Mouse (Mus musculus) yolk sac, embryonic 10.5 days (tissue): Measurements from ENCODE around the gene Rfpl4.
"Not testable (repeated sequence)": the region's sequence is repeated elsewhere in the genome, so short reads cannot be mapped to it uniquely, and the experiment has no call there.

Experiments
- DNase-seq: peaks from one replicate; pipeline ENCODE4 v3.0.0-alpha.2; 2017; ENCODE audit warnings: low spot score

Gene Rfpl4

GRCm38 (mm10) chr7:5080815-5081214 is 35.9 kb downstream of the Rfpl4 start:
- DNase-seq = no peak

GRCm38 (mm10) chr7:5080010-5080751 is 36.6 kb downstream of the Rfpl4 start, which contains the start of gene Epn1:
Epn1 (plus strand) TSS chr7:5080235.
- DNase-seq = peak; percentile 95

DNA sequence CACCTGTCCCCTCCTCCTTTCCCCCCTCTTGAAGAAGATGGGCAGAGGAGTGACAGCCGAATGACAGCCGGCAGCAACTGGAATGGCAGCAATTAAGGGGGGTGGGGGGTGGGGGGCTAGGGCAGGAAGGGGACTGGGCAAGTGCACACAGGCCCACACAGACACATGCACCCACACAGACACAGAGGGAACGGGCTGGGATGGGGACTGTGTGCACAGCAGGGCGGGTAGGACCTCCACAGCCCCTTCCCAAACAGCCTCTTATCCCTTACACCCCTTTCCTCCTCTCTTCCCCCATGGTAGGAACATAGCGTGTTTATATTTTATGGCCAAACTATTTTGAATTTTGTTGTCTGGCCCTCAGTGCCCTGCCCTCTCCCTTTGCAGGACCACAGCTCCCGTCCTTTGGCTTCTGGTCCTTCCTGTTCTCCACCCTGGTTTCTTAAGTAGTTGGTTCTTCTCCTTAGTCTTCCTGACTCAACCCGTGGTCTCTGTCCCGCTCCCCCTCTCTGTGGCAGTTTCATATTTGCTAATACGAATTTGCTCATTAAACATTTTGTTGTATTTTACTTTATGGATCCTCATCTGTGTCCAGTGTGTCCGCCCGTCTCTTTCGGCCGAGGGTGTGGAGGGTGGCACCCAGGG is 37.3 kb downstream of the Rfpl4 start:
- DNase-seq = not testable (repeated sequence)

DNA sequence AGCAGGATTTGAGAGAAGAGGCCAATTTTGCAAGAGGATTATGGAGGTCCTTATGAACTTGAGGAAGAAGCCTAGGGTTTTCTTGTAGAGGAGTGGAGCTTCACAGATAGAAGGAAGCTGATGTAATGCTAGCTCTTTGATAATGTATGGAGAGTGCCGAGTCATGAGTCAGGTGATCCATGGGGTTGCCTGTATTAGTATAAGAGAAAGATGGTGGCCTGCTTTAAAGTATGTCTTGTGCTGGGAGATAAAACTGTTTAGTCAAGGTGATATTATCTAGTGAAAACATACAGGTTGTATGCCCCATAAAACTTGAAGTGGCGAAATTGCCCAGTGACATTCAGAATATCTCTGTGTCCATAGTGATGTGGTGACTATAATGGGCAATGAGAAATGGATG is 39.8 kb downstream of the Rfpl4 start:
- no peak for DNase-seq

GRCm38 (mm10) chr7:5074984-5075383 is 41.8 kb downstream of the Rfpl4 start:
- no peak for DNase-seq

GRCm38 (mm10) chr7:5073586-5073985 is 43.2 kb downstream of the Rfpl4 start:
- no peak for DNase-seq

DNA sequence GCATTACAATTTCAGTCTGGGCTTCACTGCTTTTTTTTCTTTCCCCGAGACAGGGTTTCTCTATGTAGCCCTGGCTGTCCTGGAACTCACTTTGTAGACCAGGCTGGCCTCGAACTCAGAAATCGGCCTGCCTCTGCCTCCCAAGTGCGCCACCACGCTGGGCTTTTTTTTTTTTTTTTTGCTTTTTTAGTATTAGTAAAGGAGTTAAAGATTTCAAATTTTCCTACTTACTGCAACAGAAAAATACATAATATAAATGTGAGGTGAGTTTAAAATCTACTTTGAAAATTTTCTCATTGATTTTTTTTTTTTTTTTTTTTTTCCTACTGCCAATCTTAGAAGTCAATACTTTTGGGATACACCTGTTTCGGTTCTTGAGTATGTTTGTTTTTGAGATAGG is 51.9 kb downstream of the Rfpl4 start:
- DNase-seq = no peak

- DNase-seq = peak; percentile 91
Measured at GRCm38 (mm10) chr7:5062360-5063001, 54.3 kb downstream of the Rfpl4 start.

DNA sequence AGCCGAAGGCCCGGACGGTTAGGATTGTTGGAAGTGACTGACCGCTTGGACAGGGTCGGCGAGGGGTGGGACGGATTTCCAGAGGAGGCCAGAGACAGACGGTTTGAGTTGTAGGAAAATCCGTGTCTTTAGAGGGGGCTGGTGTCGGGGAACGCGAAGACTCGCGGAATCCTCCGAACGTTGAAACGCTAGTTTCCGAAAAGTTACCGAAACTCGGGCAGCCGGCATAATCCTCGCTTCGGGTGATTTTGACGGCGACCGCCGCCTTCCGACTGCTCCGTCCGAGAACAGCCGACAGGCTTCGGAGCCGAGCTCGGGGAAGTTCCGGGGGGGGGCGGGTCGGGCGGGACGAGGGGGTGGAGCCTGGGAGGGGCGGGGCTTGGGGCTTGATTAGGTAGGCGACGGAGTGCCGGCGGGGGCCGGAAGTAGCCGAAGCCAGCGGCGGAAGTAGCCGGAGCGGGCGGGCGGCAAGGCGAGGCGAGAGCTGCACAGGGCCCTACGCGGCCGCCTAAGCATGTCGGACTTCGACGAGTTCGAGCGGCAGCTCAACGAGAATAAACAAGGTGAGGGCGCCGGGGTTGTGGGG is 54.9 kb downstream of the Rfpl4 start, which contains the start of gene U2af2:
Gene U2af2 (plus strand): TSS at position 370 of the 586 bp plus-strand sequence.
- peak; percentile 97 for DNase-seq

DNA sequence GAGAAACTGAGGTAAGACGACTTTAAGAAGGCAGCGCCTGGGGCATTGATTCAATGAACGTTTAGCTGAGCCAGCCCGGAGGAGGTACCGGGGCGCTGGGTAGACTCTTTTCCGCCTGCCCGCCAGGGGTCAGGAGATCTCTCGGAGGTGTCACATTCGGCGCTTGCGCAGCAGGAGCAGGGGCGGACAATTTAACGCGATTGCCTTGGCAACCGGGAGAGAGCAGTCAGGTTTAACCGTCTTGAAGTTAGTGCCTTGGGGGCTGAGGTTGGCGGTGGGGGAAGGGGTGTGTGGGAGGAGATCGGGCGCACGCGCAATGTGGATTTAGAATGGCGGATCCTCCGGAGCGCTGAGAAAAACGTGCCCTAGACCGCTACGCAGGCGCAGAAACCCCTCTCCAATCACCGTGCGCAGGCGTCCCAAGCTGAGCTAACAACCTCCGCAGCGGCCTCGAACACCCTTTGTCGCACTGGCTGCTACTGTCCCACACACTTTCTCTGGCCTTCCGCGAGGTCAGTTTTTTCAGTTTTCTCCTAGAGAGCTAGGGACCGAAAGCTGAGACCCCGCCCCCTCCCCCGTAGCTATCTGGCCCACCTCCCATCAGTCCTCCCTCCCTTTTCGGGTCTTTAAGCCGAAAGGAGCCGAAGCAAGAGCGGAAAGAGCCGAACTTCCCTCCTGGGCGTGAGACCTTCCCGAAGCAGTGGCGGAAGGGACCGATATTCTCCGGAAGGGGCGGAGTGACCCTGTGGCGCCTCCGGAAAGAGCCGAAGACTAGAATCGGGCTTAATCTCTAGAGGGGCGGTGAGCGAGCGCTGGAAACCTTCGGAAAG is 55.6 kb downstream of the Rfpl4 start:
- peak; percentile 97 for DNase-seq

- peak; percentile 73 for DNase-seq
Measured at GRCm38 (mm10) chr7:5060239-5060731, 56.5 kb downstream of the Rfpl4 start.
